Mouse (Mus musculus) testis, adult 2 months (tissue): ENCODE results near the gene Ablim2.

ENCODE experiments used
- CTCF ChIP-seq: fragments of 200-500 bp; IDR thresholded peaks from 2 replicates; pipeline ENCODE4 v1.5.1; 2012; ENCODE audit warnings: low read depth, mild to moderate bottlenecking, inconsistent platforms, low read length, moderate library complexity; ENCODE audit not compliant: control insufficient read depth, insufficient read depth, insufficient replicate concordance
- POLR2A ChIP-seq: fragments of 200-500 bp; IDR thresholded peaks from 2 replicates; pipeline ENCODE4 v1.6.1; 2012; ENCODE audit warnings: low read depth, mild to moderate bottlenecking, inconsistent platforms, low read length, moderate library complexity; ENCODE audit not compliant: control insufficient read depth

GRCm38 (mm10) chr5:35727447-35727846 is 30.2 kb upstream of the Ablim2 start:
- TF ChIP-seq CTCF (no peak), POLR2A (no peak)
